Mouse (Mus musculus) thymus, postnatal 14 days (tissue): Measurements from ENCODE around the gene Ube4b.
A peak's percentile ranks its signal among the peaks of the same experiment; 100 is the strongest.

Experiments used
- DNase-seq: peaks from one replicate; pipeline ENCODE4 v3.0.0; 2021

The Ube4b gene

DNA sequence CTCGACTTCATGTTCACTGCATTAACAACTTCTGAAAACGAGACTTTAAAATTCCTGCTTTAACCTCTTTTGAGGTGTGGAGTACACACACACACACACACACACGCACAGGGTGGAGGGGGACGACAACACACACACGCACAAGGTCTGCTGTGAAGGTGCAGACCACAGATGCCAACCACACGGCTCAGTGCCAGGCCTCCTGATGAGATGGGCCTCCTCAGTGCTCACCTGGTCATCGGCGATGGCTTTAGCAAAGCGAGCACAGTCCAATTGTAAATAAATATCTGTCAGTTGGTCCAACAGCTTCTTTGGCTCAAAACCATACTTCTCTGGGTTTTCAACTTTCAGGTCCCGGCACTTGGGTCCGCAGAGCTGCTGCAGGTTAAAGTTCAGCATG, 91.7 kb downstream of the Ube4b start:
- no peak for DNase-seq

- DNase-seq = no peak
Observed at GRCm38 (mm10) chr4:149332726-149333125, 93.8 kb downstream of the Ube4b start.

- no peak for DNase-seq
Observed at GRCm38 (mm10) chr4:149330495-149330894, 96.1 kb downstream of the Ube4b start.

GRCm38 (mm10) chr4:149328735-149329134, 97.8 kb downstream of the Ube4b start:
- DNase-seq = no peak

DNA sequence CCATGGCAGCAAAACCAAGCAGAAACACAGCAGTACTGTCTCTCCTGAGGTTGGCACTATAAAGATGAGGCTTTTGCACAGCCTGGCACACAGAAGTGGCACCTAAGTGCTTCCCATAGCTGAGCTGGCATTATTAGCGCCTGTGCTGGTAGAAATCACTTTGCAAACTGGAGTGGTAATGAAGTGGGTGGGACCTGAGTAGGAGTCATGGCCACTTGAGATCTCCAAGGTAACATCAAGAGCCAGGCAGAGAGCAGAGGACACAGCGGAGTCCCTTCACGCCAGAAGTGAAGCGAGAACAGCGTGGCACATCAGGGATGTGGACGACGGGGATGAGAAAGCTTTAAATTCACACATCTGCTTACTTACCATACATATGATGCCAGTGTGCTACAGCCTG, 99.3 kb downstream of the Ube4b start:
- DNase-seq = no peak

- DNase-seq = no peak
Observed at GRCm38 (mm10) chr4:149325411-149326162, 101.0 kb downstream of the Ube4b start.

DNA sequence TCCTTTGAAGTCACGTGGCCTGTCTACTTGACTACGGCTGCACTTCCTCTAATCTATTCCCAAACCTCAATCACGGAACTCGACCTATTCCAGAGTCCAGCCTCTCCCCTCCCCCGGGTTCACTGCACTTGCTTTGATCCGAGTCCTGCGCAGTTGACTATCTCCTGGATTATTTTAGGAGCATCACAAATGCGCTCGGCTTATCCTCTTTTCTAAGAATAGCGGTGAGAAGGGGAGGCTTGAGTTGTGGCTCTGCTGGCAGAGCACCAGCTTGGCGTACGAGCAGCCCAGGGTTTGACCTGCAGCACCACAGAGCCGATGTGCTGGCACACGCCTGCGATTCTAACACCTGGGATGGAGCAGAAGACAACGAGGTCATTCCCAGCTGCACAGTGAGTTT, 102.8 kb downstream of the Ube4b start:
- no peak for DNase-seq

DNA sequence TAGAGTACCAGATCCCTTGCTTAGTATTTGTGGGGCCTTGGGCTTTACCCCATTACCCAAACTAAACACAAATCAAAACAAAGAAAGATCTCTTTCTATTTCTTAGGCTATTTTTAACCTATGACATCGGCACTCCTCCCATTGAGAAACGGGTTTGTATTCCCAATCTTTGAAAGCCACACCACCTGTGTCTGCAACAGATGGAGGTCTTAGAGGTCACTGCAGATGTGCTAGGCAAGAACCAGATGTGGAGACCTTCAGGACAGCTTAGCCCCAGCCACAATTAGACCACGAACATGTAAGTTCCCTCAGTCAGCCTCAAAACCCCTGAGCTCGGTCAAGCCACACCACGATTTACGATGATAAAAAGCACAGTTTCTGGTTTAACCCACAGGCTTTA, 103.8 kb downstream of the Ube4b start:
- no peak for DNase-seq

- peak; percentile 18 for DNase-seq
Observed at GRCm38 (mm10) chr4:149322286-149322685, 104.3 kb downstream of the Ube4b start.

DNA sequence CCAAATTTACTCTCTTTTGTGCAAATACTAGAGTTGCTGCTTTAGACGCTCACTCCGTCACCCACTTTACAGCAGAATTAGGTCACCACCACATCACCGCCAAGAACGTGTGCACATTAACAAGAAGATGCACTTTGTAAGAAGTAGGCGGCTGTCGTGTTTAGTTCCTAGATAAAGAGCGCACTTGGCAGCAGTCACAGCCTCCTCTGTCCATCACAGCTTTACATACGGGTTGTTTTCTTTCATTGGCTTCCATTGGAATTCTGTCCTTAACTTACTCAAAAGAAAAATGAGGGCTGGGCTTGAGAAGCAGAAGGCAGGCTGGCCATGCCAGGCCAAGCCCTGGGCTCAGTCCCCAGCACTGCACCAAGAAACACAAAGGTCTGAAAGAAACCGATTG, 107.5 kb downstream of the Ube4b start:
- no peak for DNase-seq

GRCm38 (mm10) chr4:149317387-149317786, 109.2 kb downstream of the Ube4b start:
- DNase-seq = no peak

DNA sequence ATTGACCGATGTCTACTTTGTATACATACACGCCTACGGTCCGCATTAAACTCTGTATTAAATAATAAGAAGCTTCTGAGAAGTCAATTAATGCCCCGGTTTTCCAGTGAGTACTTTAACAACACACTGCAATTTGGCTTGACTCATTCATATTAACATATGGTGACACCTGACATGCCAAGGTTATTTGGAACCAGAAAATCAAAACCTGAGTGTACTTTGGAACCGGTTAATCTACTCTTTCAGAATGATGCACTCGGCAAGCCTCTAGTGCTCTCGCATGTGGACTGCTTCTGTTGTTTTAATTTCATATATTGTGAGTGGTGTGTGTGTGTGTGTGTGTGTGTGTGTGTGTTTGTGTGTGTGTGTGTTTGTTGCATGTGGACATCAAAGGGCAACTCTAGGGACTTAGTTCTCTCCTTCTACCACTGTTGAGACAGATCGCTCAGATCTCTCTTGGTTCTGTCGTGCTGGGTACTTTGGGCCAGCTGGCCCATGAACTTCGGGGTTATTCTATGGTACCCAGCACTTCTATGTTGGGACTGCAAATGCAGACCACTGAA, 112.2 kb downstream of the Ube4b start:
- DNase-seq = no peak

GRCm38 (mm10) chr4:149313558-149314253, 112.8 kb downstream of the Ube4b start:
- DNase-seq = no peak

GRCm38 (mm10) chr4:149311996-149312395, 114.6 kb downstream of the Ube4b start:
- no peak for DNase-seq

- no peak for DNase-seq
Observed at GRCm38 (mm10) chr4:149308491-149308820, 118.1 kb downstream of the Ube4b start.

DNA sequence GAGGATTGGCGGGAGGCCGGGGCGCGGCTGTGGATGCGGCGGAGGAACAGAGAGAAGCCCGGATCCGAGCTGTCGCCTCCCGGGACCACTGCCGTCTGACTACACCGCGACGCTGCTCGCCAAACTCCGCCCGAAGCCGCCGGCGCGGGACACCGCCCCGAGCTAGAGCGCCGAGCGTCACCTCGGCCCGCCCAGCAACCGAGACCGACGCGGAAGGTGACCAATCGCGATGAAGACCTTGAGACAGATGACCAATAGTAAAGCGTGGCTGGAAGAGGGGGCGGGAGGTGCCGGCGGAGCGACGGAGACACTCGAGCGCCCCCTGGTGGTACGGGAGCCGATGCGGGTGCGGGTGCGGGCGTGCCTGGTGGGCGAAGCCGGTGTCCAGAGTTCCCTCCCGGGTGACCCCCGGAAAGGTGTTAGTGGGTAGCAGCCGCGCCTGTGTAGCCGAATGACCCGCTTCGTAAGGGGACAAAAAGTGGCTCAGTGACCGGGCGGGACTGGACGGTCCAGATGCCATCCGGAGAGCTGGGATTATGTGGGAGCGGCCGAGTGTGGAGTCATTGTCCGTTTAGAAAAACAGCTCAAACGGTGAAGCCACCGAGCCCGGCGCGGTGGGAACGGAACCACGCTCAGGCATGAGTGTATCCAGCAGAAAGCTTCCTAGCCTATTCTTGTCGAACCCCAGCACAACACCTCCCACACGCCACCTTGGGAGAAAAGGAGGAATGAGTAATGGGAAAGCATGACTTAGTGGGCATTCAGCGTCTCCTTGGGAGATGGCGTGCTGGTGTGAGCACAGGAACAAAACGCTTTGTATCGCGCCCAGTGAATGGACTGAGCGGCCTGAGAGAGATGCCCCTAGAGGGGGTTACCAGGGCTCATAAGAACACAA, 118.7 kb downstream of the Ube4b start, which contains the start of gene Kif1b:
Kif1b (minus strand) TSS at position 98 of the 895 bp plus-strand sequence.
- DNase-seq = peak; percentile 98

DNA sequence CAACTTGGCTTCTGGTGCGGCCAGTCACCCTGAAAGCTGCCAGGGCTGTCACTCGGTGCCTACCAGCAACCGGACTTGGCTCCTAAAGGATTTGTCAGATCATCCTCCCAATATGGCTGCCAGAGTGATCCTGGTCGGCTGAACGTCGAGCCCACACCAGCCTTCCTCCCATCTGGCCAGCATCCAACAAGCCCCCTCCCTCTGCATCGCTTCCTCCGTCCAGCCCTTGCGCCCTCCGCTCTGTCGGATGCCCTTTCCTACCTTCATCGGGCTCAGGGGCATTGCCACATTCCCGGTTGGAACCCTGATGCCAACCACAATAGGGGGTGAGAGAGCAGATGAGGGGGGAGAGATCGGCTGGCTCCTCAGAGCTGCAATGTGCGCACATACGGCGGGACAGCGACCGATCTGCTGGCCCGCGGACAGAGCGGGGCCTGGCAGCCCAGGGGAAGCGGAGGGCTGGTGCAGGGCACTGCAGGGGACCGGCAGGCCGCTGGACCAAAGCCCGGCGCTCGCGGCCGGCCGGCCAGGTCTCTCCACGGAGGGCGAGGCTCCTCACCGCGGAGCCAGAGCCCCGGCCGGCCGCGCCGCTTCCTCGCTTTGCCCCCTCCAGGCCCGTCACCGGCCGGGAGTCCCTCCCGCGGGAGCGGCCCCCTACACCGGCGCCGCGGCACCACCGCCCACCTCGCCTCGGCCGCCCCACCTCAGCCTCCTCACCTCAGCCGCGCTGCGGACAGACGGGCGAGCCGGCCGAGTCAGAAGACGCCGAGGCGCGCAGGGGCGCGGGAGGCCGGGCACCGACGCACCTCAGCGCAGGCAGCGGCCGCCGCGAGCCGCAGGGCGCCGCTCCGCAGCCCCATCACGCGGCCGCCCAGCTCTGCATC, 119.6 kb downstream of the Ube4b start:
- no peak for DNase-seq

DNA sequence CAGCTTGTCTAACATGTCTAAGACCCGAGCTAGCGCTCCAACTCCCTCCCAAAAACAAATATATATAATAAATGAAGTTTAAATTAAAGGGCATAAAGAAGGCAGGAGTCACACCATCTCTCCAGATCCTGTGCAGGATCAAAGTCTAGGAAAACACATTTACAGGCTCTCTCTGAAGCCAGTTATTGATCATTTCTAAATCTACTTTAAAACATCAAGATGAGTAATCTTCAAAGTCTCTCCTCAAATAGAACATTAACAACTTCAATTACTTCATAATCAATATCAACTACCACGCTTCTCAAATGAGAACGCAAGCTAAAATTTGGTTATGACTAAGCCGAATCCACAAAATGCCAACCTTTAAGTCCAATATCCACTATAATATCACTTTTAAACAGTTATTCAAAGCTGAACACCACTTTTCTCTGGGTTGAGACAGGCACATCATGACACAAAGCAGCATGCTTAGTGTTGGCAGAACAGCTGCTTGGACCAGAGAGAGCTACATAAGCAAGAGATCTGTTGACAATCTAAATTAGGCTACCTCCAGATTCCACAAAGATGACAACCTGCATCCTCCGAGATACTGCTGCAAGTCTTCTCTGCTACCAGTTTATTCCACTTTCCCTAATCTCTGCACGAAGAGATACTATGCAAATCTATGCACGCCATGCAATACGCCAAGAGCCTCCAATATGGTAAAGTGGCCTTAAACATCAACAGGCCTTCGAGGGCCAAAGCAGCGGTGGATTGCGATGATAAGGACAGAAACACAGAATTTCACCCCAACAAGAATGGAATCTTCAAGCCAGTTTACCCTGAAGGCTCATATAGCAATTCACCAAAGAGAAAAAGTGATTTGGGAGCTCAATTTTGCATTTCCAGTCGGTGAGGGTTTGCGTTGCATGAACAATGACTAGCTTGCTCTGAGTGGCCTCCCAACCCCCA, 120.5 kb downstream of the Ube4b start:
- no peak for DNase-seq

DNA sequence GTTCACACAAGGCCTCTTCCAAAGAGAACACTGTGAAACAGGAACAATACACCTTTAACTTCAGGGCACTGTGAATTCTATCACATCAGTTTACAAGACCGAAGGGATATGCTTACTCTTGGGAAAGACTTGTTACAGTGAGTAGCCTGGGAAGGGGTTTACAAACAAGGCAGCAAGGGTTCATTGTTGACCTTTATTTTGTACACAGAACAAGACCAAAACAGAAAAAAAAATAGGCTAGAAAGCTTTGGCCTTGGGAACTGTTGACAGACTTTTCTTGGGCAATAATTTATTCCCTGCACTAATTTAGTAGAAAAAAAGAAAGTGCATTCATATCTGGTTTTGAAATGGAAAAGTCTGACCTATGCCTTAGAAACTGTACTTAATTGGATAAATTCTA, 122.1 kb downstream of the Ube4b start:
- no peak for DNase-seq

- DNase-seq = no peak
Observed at GRCm38 (mm10) chr4:149303502-149303901, 123.0 kb downstream of the Ube4b start.

DNA sequence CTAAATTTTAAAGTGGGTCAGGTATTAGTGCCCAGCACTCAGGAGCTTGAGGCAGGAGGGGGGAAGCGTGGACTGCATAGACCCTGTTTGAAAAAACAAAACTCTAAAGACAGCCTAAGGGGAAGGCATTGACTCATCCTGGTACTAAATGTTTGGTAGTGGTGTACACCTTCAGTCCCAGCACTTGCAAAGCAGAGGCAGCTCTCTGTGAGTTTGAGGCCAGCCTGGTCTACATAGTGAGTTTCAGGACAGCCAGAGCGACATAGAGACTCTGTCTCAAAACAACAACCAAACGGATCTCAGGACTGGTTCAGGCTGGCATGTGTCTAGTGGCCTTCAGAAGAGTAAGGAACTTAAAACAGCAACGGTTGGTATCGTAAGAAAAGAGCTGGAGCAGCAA, 123.8 kb downstream of the Ube4b start:
- DNase-seq = no peak
